Mouse (Mus musculus) neural tube, embryonic 11.5 days (tissue): ENCODE measurements around the gene Slc22a17. TPM values are rescaled to one million over a fixed set of nuclear protein-coding genes. Genes with fewer than 3 reads are reported as not detected.
"Not testable (repeated sequence)": the region's sequence is repeated elsewhere in the genome, so short reads cannot be mapped to it uniquely, and the experiment has no call there.

ENCODE experiments used
- ATAC-seq: fragments of 200-750 bp; cut with Nextera tagmentation; 2 replicates; pipeline ENCODE4 v1.8.0; 2017; ENCODE audit warnings: moderate number of reproducible peaks, mild to moderate bottlenecking, moderate TSS enrichment, moderate library complexity; ENCODE audit not compliant: insufficient read depth, low FRiP score, low TSS enrichment
- DNase-seq: peaks from one replicate; pipeline ENCODE4 v3.0.0-alpha.2; 2015; ENCODE audit warnings: low spot score
- H3K27ac ChIP-seq: fragments of 300-500 bp; sonication (generic); 2 replicates; pipeline ENCODE4 v1.5.1; 2014; ENCODE audit warnings: low read depth, mild to moderate bottlenecking, low read length
- H3K27me3 ChIP-seq: fragments of 300-500 bp; sonication (generic); 2 replicates; pipeline ENCODE4 v1.6.1; 2014; ENCODE audit warnings: mild to moderate bottlenecking, low read length, mixed read lengths; ENCODE audit not compliant: control insufficient read depth, insufficient read depth
- H3K36me3 ChIP-seq: fragments of 300-500 bp; sonication (generic); 2 replicates; pipeline ENCODE4 v1.6.1; 2014; ENCODE audit warnings: mild to moderate bottlenecking, low read length, moderate library complexity, mixed read lengths; ENCODE audit not compliant: control insufficient read depth, insufficient read depth
- H3K4me1 ChIP-seq: fragments of 300-500 bp; sonication (generic); 2 replicates; pipeline ENCODE4 v1.6.1; 2014; ENCODE audit warnings: low read length, mixed read lengths; ENCODE audit not compliant: control insufficient read depth, insufficient read depth
- H3K4me2 ChIP-seq: fragments of 300-500 bp; sonication (generic); 2 replicates; pipeline ENCODE4 v1.6.1; 2014; ENCODE audit warnings: low read depth, mild to moderate bottlenecking, moderate library complexity
- H3K4me3 ChIP-seq: fragments of 300-500 bp; sonication (generic); 2 replicates; pipeline ENCODE4 v1.5.1; 2014; ENCODE audit warnings: low read depth, low read length
- H3K9ac ChIP-seq: fragments of 300-500 bp; sonication (generic); 2 replicates; pipeline ENCODE4 v1.6.1; 2014; ENCODE audit warnings: mild to moderate bottlenecking, low read length
- H3K9me3 ChIP-seq: fragments of 300-500 bp; sonication (generic); 2 replicates; pipeline ENCODE4 v1.6.1; 2016; ENCODE audit warnings: low read length; ENCODE audit not compliant: control insufficient read depth
- WGBS: fragments of 180-500 bp; shearing (Covaris S2); extraction: QIAGEN DNeasy Blood & Tissue Kit; methylation state at CpG from one replicate; pipeline ENCODE4 v1.1.7; 2014; 5-methylcytosine and 5-hydroxymethylcytosine counted together
- polyA plus RNA-seq: library from polyadenylated mRNA; unstranded; fragments of >200 nt; fragmentation: Nextera tagmentation; extraction: Ambion mirVana; gene quantifications from 2 replicates; pipeline ENCODE4 v1.2.1, GENCODE M21; 2014

The Slc22a17 gene
- polyA plus RNA-seq, 1 experiment from 2014 or later: 45.8 TPM

- Histone ChIP-seq H3K9ac (no peak overlapping the region), H3K9me3 (no peaks in the 10 kb centered on the region), H3K4me1 (no peaks in the 10 kb centered on the region), H3K4me2 (no peak overlapping the region), H3K36me3 (no peaks in the 10 kb centered on the region), H3K27ac (no peak overlapping the region), H3K4me3 (no peak overlapping the region), H3K27me3 (no peaks in the 10 kb centered on the region)
- 81% methylated on average over 3 of the region's 3 CpGs for WGBS
- ATAC-seq (no peak), DNase-seq (no peak)
Observed at GRCm38 (mm10) chr14:54954474-54954873, 41.5 kb upstream of the Slc22a17 start.

DNA sequence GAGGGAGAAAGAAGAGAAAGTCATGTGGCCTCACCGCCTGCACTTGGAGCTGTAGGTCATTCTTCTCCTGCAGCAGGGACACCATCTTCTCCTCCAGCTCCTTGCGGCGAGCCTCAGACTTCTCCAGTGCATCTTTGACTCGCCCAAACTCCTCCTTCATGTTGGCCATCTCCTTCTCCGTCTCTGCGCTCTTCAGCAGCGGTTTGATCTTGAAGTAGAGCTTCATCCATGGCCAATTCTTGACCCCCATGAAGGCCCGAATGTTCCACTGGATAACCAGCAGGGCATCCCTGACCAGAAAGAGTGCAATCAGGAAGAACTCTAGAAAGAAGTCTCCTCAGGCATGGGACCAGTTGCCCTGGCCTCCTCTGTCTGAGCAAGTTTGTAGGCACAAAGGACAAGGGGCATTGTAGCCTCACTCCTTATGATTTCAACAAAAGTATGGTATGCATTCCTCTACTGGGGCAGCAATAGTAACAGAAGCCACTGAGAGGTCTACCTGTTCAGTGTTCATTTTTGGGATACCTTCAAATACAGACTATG lies 40.8 kb upstream of the Slc22a17 start:
- WGBS: 89% methylated on average over 8 of the region's 8 CpGs

GRCm38 (mm10) chr14:54951587-54951986 lies 38.7 kb upstream of the Slc22a17 start:
- WGBS: 89% methylated on average over 6 of the region's 6 CpGs

More for the DNA sequence above, 40.8 kb upstream of the Slc22a17 start:
- Histone ChIP-seq H3K9ac (no peak overlapping the region), H3K4me1 (no peaks in the 10 kb centered on the region), H3K27me3 (no peaks in the 10 kb centered on the region), H3K4me3 (no peak overlapping the region), H3K9me3 (no peaks in the 10 kb centered on the region), H3K27ac (no peak overlapping the region), H3K36me3 (no peaks in the 10 kb centered on the region), H3K4me2 (no peak overlapping the region)
- ATAC-seq (no peak), DNase-seq (no peak)

DNA sequence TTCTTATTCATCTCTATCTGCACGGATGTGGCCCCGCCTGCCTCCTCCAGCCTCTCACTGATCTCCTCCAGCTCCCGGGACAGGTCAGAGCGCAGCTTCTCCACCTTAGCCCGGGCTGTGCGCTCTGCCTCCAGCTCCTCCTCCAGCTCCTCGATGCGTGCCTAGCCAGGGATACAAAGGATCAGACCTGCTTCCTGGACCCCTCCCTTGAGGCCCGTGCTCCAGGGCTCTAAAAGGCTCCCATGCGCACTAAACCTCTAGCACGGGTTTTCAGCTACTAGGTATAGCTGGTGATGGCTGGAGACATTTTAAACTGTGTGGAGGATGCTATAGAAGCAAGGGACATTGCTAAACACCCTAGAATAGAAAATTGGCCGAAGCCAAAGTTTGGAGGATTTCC lies 37.6 kb upstream of the Slc22a17 start:
- Histone ChIP-seq H3K4me2 (no peak overlapping the region), H3K27me3 (no peaks in the 10 kb centered on the region), H3K36me3 (no peaks in the 10 kb centered on the region), H3K4me3 (no peak overlapping the region), H3K4me1 (no peaks in the 10 kb centered on the region), H3K9ac (no peak overlapping the region), H3K27ac (no peak overlapping the region), H3K9me3 (no peaks in the 10 kb centered on the region)
- DNase-seq (no peak), ATAC-seq (no peak)
- 61% methylated on average over 12 of the region's 12 CpGs for WGBS

More at GRCm38 (mm10) chr14:54951587-54951986, 38.7 kb upstream of the Slc22a17 start:
- no peak overlapping the region for H3K9ac ChIP-seq
- no peak for DNase-seq
- no peaks in the 10 kb centered on the region for H3K4me1 ChIP-seq
- ATAC-seq: no peak
- no peak overlapping the region for H3K4me2 ChIP-seq
- H3K9me3 ChIP-seq: no peaks in the 10 kb centered on the region
- no peaks in the 10 kb centered on the region for H3K27me3 ChIP-seq
- H3K27ac ChIP-seq: no peak overlapping the region
- H3K36me3 ChIP-seq: no peaks in the 10 kb centered on the region
- no peak overlapping the region for H3K4me3 ChIP-seq

GRCm38 (mm10) chr14:54948781-54949180 lies 35.8 kb upstream of the Slc22a17 start:
- no peak for DNase-seq
- Histone ChIP-seq H3K27me3 (no peaks in the 10 kb centered on the region), H3K9ac (no peak overlapping the region), H3K27ac (no peak overlapping the region), H3K36me3 (no peaks in the 10 kb centered on the region), H3K4me2 (no peak overlapping the region), H3K9me3 (no peaks in the 10 kb centered on the region), H3K4me1 (no peaks in the 10 kb centered on the region), H3K4me3 (no peak overlapping the region)
- 82% methylated on average over 9 of the region's 9 CpGs for WGBS
- no peak for ATAC-seq

GRCm38 (mm10) chr14:54947008-54947407 lies 34.1 kb upstream of the Slc22a17 start:
- not testable (repeated sequence) for H3K27me3 ChIP-seq, H3K9ac ChIP-seq, ATAC-seq, H3K4me3 ChIP-seq, H3K4me1 ChIP-seq, H3K27ac ChIP-seq, H3K9me3 ChIP-seq, H3K4me2 ChIP-seq, DNase-seq, H3K36me3 ChIP-seq
- 85% methylated on average over 8 of the region's 11 CpGs for WGBS

GRCm38 (mm10) chr14:54945975-54946704 lies 33.2 kb upstream of the Slc22a17 start:
- no peak overlapping the region for H3K4me3 ChIP-seq
- H3K36me3 ChIP-seq: no peaks in the 10 kb centered on the region
- no peak for ATAC-seq
- no peak for DNase-seq
- WGBS: 81% methylated on average over 19 of the region's 19 CpGs
- no peaks in the 10 kb centered on the region for H3K27me3 ChIP-seq
- no peaks in the 10 kb centered on the region for H3K9me3 ChIP-seq
- no peak overlapping the region for H3K4me2 ChIP-seq
- H3K27ac ChIP-seq: no peak overlapping the region
- H3K9ac ChIP-seq: no peak overlapping the region
- H3K4me1 ChIP-seq: no peaks in the 10 kb centered on the region

- ATAC-seq: no peak
- no peaks in the 10 kb centered on the region for H3K4me1 ChIP-seq
Observed at GRCm38 (mm10) chr14:54944939-54945338, 32.0 kb upstream of the Slc22a17 start.

GRCm38 (mm10) chr14:54943971-54944370 lies 31.0 kb upstream of the Slc22a17 start:
- H3K4me2 ChIP-seq: no peak overlapping the region
- no peak overlapping the region for H3K9ac ChIP-seq
- no peak overlapping the region for H3K4me3 ChIP-seq
- no peaks in the 10 kb centered on the region for H3K36me3 ChIP-seq
- no peaks in the 10 kb centered on the region for H3K27me3 ChIP-seq
- WGBS: 93% methylated on average over 7 of the region's 7 CpGs
- no peaks in the 10 kb centered on the region for H3K9me3 ChIP-seq
- H3K4me1 ChIP-seq: no peaks in the 10 kb centered on the region
- ATAC-seq (no peak), DNase-seq (no peak)
- no peak overlapping the region for H3K27ac ChIP-seq

More at GRCm38 (mm10) chr14:54944939-54945338, 32.0 kb upstream of the Slc22a17 start:
- no peak overlapping the region for H3K4me3 ChIP-seq
- 78% methylated on average over 2 of the region's 2 CpGs for WGBS
- no peaks in the 10 kb centered on the region for H3K36me3 ChIP-seq
- H3K9me3 ChIP-seq: no peaks in the 10 kb centered on the region
- no peak overlapping the region for H3K9ac ChIP-seq
- H3K27ac ChIP-seq: no peak overlapping the region
- no peak for DNase-seq
- no peak overlapping the region for H3K4me2 ChIP-seq
- no peaks in the 10 kb centered on the region for H3K27me3 ChIP-seq
